Mouse (Mus musculus): ENCODE data around the gene Spert. TPM values are rescaled to one million over a fixed set of nuclear protein-coding genes. Genes with fewer than 3 reads are reported as not detected.

Spert gene
- polyA plus RNA-seq, 1 experiment from 2014 or later, result not detected

DNA sequence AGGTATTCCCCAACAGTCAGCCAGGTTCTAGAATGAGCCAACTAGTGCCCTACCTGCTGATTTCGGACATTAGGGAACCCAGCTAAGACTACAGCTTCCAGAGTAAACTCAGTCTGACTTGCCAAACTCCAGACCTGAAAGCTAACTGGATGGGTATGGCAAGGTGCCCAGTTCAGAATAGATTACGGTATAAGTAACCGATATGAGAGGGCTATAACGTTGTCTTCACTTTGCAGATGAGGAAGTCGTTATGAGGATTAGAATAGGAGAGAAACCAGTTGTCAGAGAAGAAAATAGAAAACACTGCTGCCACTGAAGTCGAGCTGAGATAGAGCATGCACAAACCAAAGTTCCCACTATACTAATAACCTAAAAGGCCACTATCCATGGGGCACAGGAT is 13.9 kb downstream of the Spert start:
- Histone ChIP-seq H3K4me2 (no peak overlapping the region), H3K9ac (no peak overlapping the region), H3K4me1 (replicated peaks) (no peaks in the 10 kb centered on the region), H3K27ac (no peak overlapping the region), H3K36me3 (no peaks in the 10 kb centered on the region), H3K4me3 (no peak overlapping the region), H3K27me3 (no peaks in the 10 kb centered on the region), H3K9me3 (replicated peaks) (no peaks in the 10 kb centered on the region)
- WGBS, result 50% methylated on average over 6 of the region's 6 CpGs
- no peak for ATAC-seq (replicated peaks; ENCODE audit: insufficient number of reproducible peaks, insufficient read depth, low FRiP score, low read depth)

- WGBS, result 74% methylated on average over 3 of the region's 3 CpGs
- no peak for ATAC-seq (replicated peaks; ENCODE audit: insufficient number of reproducible peaks, insufficient read depth, low FRiP score, low read depth)
Observed at GRCm38 (mm10) chr14:75566303-75566702, 26.6 kb downstream of the Spert start.

GRCm38 (mm10) chr14:75565534-75566140 is 27.3 kb downstream of the Spert start:
- Histone ChIP-seq H3K4me1 (replicated peaks) (peaks cover 8% of the 10 kb centered on the region), H3K9me3 (replicated peaks) (no peaks in the 10 kb centered on the region), H3K4me2 (no peak overlapping the region), H3K27ac (no peak overlapping the region), H3K36me3 (no peaks in the 10 kb centered on the region), H3K4me3 (no peak overlapping the region), H3K27me3 (no peaks in the 10 kb centered on the region), H3K9ac (no peak overlapping the region)
- ATAC-seq (replicated peaks; ENCODE audit: insufficient number of reproducible peaks, insufficient read depth, low FRiP score, low read depth), result peak; percentile 68; the same call in 1 of the 2 replicates
- 48% methylated on average over 14 of the region's 14 CpGs for WGBS

More at GRCm38 (mm10) chr14:75566303-75566702, 26.6 kb downstream of the Spert start:
- peaks cover 8% of the 10 kb centered on the region for H3K4me1 ChIP-seq (replicated peaks)
- no peak overlapping the region for H3K4me2 ChIP-seq
- H3K4me3 ChIP-seq, result no peak overlapping the region
- no peaks in the 10 kb centered on the region for H3K9me3 ChIP-seq (replicated peaks)
- H3K27me3 ChIP-seq, result no peaks in the 10 kb centered on the region
- no peak overlapping the region for H3K9ac ChIP-seq
- no peaks in the 10 kb centered on the region for H3K36me3 ChIP-seq
- H3K27ac ChIP-seq, result no peak overlapping the region

DNA sequence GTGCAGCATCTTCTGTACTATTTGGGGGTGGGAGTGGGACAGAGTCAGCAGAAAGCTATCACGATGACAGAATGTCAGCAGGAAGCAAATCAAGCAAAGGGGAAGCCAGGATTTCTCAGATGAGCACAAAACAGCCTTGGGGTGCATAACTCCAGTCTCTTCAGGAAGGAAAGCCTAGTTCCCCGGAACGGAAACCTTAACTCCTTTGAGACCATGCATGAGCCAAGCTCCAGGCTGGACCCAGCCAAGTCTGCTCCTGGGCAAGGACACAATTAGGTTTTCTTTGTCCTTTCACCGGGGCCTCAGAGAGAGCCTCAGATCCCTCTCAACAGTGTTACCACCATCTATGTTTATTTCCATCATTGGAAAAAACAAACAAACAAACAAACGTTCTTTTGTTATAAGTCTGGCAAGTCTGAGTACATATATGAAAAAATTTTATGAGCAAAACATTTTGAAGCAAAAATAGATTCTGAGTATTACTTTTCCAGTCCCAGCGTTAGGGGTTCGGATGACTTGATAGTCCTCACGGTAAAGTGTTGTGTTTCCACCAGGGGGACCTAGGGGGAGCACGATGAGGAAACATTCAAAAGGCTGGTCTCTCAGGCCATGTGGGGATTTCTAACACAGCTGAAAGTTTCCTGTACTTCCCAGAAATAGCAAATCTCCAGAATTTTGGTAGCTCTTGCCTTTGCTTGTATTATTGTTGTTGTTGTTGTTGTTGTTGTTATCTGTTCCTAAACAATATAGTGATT is 31.2 kb downstream of the Spert start:
- H3K9ac ChIP-seq, result no peak overlapping the region
- H3K4me1 ChIP-seq (replicated peaks), result peaks cover 8% of the 10 kb centered on the region
- WGBS, result 39% methylated on average over 9 of the region's 9 CpGs
- H3K9me3 ChIP-seq (replicated peaks), result no peaks in the 10 kb centered on the region
- H3K36me3 ChIP-seq, result no peaks in the 10 kb centered on the region
- H3K4me2 ChIP-seq, result no peak overlapping the region
- no peak overlapping the region for H3K27ac ChIP-seq
- no peak overlapping the region for H3K4me3 ChIP-seq
- H3K27me3 ChIP-seq, result no peaks in the 10 kb centered on the region
- ATAC-seq (replicated peaks; ENCODE audit: insufficient number of reproducible peaks, insufficient read depth, low FRiP score, low read depth), result no peak; the same call in 1 of the 2 replicates

DNA sequence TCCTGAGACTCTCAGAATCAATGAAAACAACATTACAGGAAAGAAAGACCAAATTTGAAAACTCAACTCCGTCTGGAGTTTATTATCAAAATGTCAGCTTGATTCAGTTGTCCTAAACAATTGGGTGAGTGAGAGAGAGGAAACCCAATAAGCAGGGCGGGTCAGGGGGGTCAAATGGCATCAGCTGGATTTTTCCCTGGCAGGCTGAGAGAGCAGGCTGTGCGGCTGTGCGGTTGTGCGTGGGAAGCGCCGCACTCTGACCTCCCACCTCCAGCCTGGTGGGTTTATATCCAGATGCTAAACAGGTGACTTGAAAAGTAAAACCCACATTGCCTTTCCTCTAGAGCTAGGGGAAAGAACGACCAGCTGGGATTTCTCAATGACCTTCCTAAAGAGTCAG is 51.2 kb downstream of the Spert start:
- 37% methylated on average over 8 of the region's 8 CpGs for WGBS
- Histone ChIP-seq H3K36me3 (no peaks in the 10 kb centered on the region), H3K9me3 (replicated peaks) (no peaks in the 10 kb centered on the region), H3K9ac (no peak overlapping the region), H3K4me1 (replicated peaks) (no peaks in the 10 kb centered on the region), H3K4me2 (no peak overlapping the region), H3K27me3 (no peaks in the 10 kb centered on the region), H3K4me3 (no peak overlapping the region), H3K27ac (no peak overlapping the region)
- no peak for ATAC-seq (replicated peaks; ENCODE audit: insufficient number of reproducible peaks, insufficient read depth, low FRiP score, low read depth)

GRCm38 (mm10) chr14:75540996-75541350 is 51.9 kb downstream of the Spert start:
- 23% methylated on average over 5 of the region's 5 CpGs for WGBS
- H3K4me1 ChIP-seq (replicated peaks), result no peaks in the 10 kb centered on the region

DNA sequence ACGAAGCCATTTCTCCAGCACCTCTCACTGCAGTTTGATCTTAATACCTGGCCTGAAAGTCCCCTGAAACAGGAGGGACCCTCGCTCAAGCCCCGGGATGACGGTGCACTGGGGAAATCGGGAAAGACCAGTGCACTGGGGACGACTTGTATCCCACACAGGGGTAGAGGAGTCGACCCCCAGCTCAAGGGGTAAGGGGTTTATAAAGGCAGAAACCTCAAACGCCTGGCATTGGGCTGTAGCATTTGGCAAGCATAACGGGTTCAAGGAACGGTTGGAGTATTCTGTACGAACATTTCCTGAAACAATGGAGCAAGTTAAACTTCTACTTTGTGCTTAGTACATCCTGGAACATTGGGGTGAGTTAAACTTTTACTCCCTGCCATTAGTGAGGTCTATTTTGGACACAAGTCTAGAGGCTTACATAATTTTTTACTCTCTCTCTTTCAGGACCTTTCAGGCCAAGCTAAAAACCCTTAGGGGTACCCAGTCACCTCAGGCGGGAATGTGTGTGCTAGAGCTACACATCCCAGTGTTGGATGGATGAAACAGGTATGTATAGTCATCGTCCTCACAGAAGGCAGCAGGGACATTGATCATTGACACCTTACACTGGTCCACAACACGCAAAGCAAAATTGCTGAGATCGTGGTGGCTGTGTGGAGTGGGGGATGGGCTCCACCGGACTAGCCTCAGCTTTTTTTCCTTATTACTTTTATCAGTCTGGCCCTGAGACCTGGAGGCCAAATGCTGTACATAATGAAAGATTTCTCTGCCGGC is 52.5 kb downstream of the Spert start:
- H3K9ac ChIP-seq, result no peak overlapping the region
- no peaks in the 10 kb centered on the region for H3K27me3 ChIP-seq
- no peaks in the 10 kb centered on the region for H3K36me3 ChIP-seq
- no peak overlapping the region for H3K4me2 ChIP-seq
- H3K4me1 ChIP-seq (replicated peaks), result no peaks in the 10 kb centered on the region
- WGBS, result 64% methylated on average over 17 of the region's 17 CpGs
- H3K4me3 ChIP-seq, result no peak overlapping the region
- ATAC-seq (replicated peaks; ENCODE audit: insufficient number of reproducible peaks, insufficient read depth, low FRiP score, low read depth), result no peak
- no peaks in the 10 kb centered on the region for H3K9me3 ChIP-seq (replicated peaks)
- no peak overlapping the region for H3K27ac ChIP-seq

More at GRCm38 (mm10) chr14:75540996-75541350, 51.9 kb downstream of the Spert start:
- Histone ChIP-seq H3K27ac (no peak overlapping the region), H3K4me3 (no peak overlapping the region), H3K9ac (no peak overlapping the region), H3K4me2 (no peak overlapping the region), H3K36me3 (no peaks in the 10 kb centered on the region), H3K9me3 (replicated peaks) (no peaks in the 10 kb centered on the region), H3K27me3 (no peaks in the 10 kb centered on the region)
- ATAC-seq (replicated peaks; ENCODE audit: insufficient number of reproducible peaks, insufficient read depth, low FRiP score, low read depth), result no peak

DNA sequence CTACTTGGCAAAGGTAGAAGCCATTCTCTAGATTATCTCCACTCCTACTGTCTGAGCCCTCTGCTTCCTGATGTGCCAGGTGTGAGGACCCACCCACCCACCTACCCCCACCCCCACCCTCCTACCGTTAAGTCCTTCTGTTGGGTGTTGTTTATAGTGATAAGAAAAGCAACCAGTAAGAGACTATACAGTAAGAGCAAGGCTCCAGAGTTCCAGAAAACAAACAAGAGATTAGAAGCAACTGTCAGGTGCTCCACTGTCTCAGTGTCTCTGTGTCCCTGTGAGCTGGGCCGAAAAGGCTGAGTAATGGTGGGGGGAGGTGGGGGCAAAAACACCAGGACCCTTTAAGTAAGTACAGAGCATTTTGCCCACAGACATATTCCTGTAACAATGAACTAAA is 53.7 kb downstream of the Spert start:
- ATAC-seq (replicated peaks; ENCODE audit: insufficient number of reproducible peaks, insufficient read depth, low FRiP score, low read depth), result no peak
- Histone ChIP-seq H3K27ac (no peak overlapping the region), H3K4me2 (no peak overlapping the region)

More for the DNA sequence above, 53.7 kb downstream of the Spert start:
- Histone ChIP-seq H3K9ac (no peak overlapping the region), H3K36me3 (no peaks in the 10 kb centered on the region), H3K4me1 (replicated peaks) (no peaks in the 10 kb centered on the region), H3K9me3 (replicated peaks) (no peaks in the 10 kb centered on the region), H3K27me3 (no peaks in the 10 kb centered on the region), H3K4me3 (no peak overlapping the region)
- WGBS, result 31% methylated on average over 2 of the region's 2 CpGs

Other genes with a start within 250 kb of the Spert start
- gene Siah3, start 137.1 kb downstream of the Spert start, polyA plus RNA-seq (2015; fragmentation: Nextera tagmentation; extraction: Ambion mirVana), result 0.03 TPM in 1 of 2 replicates, not detected in the other
- not detected in 2 replicates for gene Erich6b, start 49.1 kb upstream of the Spert start, polyA plus RNA-seq (2015; fragmentation: Nextera tagmentation; extraction: Ambion mirVana)
- gene Cog3, start 161.4 kb upstream of the Spert start, polyA plus RNA-seq (2015; fragmentation: Nextera tagmentation; extraction: Ambion mirVana), result 11.8 and 14.3 TPM in 2 replicates
- 5.6 and 5.8 TPM in 2 replicates for gene Slc25a30, start 193.9 kb upstream of the Spert start, polyA plus RNA-seq (2015; fragmentation: Nextera tagmentation; extraction: Ambion mirVana)